Mouse (Mus musculus): ENCODE results near the gene Socs3.

The Socs3 gene

GRCm38 (mm10) chr11:117924466-117924865 is 45.4 kb downstream of the Socs3 start:
- no peak for DNase-seq (ENCODE audit: low spot score in 2 of 2)

GRCm38 (mm10) chr11:117923279-117923678 is 46.6 kb downstream of the Socs3 start:
- no peak for DNase-seq (ENCODE audit: low spot score in 2 of 2)

- DNase-seq (ENCODE audit: low spot score in 2 of 2), result no peak
Measured at GRCm38 (mm10) chr11:117919211-117919610, 50.6 kb downstream of the Socs3 start.

GRCm38 (mm10) chr11:117918541-117918940 is 51.3 kb downstream of the Socs3 start:
- DNase-seq (ENCODE audit: low spot score in 2 of 2), result no peak
